Mouse (Mus musculus) liver, embryonic 11.5 days (tissue): ENCODE data around the gene Otulinl. TPM values are rescaled to one million over a fixed set of nuclear protein-coding genes. Genes with fewer than 3 reads are reported as not detected.

ENCODE experiments used
- ATAC-seq: fragments of 200-750 bp; cut with Nextera tagmentation; replicated peaks from 2 replicates; pipeline ENCODE4 v1.8.0; 2017; ENCODE audit warnings: moderate number of reproducible peaks, mild to moderate bottlenecking, moderate TSS enrichment, moderate library complexity; ENCODE audit not compliant: low FRiP score
- DNase-seq: peaks from one replicate; pipeline ENCODE4 v3.0.0-alpha.2; 2017; ENCODE audit warnings: low spot score
- H3K27ac ChIP-seq: fragments of 300-500 bp; sonication (generic); 2 replicates; pipeline ENCODE4 v1.5.1; 2014; ENCODE audit warnings: mild to moderate bottlenecking, low read depth, low read length, control low read depth
- H3K27me3 ChIP-seq: fragments of 300-500 bp; sonication (generic); replicated peaks from 2 replicates; pipeline ENCODE4 v1.6.1; 2014; ENCODE audit warnings: low read length, mixed read lengths; ENCODE audit not compliant: control insufficient read depth, insufficient read depth
- H3K36me3 ChIP-seq: fragments of 300-500 bp; sonication (generic); 2 replicates; pipeline ENCODE4 v1.6.1; 2014; ENCODE audit warnings: mild to moderate bottlenecking, low read length, moderate library complexity, mixed read lengths; ENCODE audit not compliant: control insufficient read depth, insufficient read depth
- H3K4me1 ChIP-seq: fragments of 300-500 bp; sonication (generic); replicated peaks from 2 replicates; pipeline ENCODE4 v1.6.1; 2014; ENCODE audit warnings: low read length, mixed read lengths; ENCODE audit not compliant: control insufficient read depth, insufficient read depth
- H3K4me2 ChIP-seq: fragments of 300-500 bp; sonication (generic); 2 replicates; pipeline ENCODE4 v1.6.1; 2014; ENCODE audit warnings: mild to moderate bottlenecking, control low read depth, moderate library complexity
- H3K4me3 ChIP-seq: fragments of 300-500 bp; sonication (generic); 2 replicates; pipeline ENCODE4 v1.5.1; 2014; ENCODE audit warnings: low read depth, low read length, control low read depth
- H3K9ac ChIP-seq: fragments of 300-500 bp; sonication (generic); 2 replicates; pipeline ENCODE4 v1.6.1; 2014; ENCODE audit warnings: low read depth, low read length, control low read depth
- H3K9me3 ChIP-seq: fragments of 300-500 bp; sonication (generic); 2 replicates; pipeline ENCODE4 v1.6.1; 2016; ENCODE audit warnings: low read length, inconsistent platforms, mixed read lengths; ENCODE audit not compliant: control insufficient read depth
- whole genome bisulfite sequencing: fragments of 180-500 bp; shearing (Covaris S2); extraction: QIAGEN DNeasy Blood & Tissue Kit; methylation state at CpG from one replicate; pipeline ENCODE4 v1.1.7; 2014; 5-methylcytosine and 5-hydroxymethylcytosine counted together
- polyA plus RNA-seq: library from polyadenylated mRNA; unstranded; fragments of >200 nt; fragmentation: Nextera tagmentation; extraction: Ambion mirVana; gene quantifications from 2 replicates; pipeline ENCODE4 v1.2.1, GENCODE M21; 2014

The Otulinl gene
- polyA plus RNA-seq, 1 experiment from 2014 or later: 14.7 TPM

DNA sequence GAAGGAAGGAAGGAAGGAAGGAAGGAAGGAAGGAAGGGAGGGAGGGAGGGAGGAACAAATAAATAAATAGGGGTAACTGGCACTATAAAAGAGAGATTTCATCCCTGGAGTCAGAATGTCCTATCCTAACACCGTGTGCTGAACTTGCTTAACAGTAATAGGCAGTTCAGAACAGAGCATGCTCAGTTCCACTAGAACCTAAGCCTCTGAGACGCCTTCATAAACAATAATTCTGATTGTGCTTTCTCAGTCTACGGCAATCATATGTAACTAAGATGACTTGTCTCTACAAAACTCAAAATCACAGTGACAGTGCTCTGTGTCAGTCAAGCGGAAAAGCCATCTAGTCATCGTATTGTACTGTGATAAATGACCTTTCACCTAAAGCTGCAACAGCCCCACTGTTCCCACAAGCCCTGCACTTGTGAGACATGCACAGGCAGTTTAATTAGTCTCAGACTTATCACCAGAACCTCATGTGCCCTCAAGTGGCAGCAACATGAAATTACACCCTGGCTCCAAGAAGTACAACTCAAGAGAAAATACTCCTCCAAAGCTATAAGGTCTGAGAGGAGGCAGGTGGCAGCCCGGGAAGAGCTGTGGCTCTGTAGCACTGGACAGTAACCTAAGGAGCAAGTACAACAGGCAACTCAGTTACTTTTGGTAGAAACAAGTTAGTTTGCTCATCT is 68.7 kb downstream of the Otulinl start:
- Histone ChIP-seq H3K27ac (no peak overlapping the region), H3K4me1 (no peaks in the 10 kb centered on the region), H3K4me3 (no peak overlapping the region), H3K27me3 (no peaks in the 10 kb centered on the region), H3K9me3 (no peaks in the 10 kb centered on the region), H3K4me2 (no peak overlapping the region), H3K36me3 (peaks cover 24% of the 10 kb centered on the region), H3K9ac (no peak overlapping the region)
- DNase-seq (no peak), ATAC-seq (peak; percentile 41)
- 60% methylated on average over 6 of the region's 6 CpGs for WGBS

DNA sequence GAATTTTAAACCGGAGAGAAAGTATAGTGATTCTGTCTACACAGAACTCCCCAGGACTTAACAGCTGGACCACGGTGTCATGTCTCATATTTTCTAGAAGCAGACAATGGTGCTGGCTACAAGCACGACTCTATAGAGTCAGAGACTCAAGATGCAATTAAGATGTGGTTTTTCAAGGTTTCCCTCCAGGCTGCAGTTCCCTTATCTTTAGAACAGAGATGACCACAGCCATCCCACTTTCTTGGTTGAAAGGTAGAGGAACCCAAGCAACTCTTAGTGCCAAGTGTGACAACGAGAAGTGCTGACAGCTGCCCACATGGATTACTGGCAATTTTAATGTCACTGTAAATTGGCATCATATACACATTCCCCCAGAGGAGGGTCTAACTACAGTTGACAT is 71.8 kb downstream of the Otulinl start:
- Histone ChIP-seq H3K4me1 (no peaks in the 10 kb centered on the region), H3K9ac (no peak overlapping the region), H3K4me2 (no peak overlapping the region), H3K27me3 (no peaks in the 10 kb centered on the region), H3K9me3 (no peaks in the 10 kb centered on the region), H3K4me3 (no peak overlapping the region), H3K36me3 (peaks cover 24% of the 10 kb centered on the region), H3K27ac (no peak overlapping the region)
- ATAC-seq (no peak), DNase-seq (no peak)
- WGBS: 61% methylated on average over 4 of the region's 4 CpGs

DNA sequence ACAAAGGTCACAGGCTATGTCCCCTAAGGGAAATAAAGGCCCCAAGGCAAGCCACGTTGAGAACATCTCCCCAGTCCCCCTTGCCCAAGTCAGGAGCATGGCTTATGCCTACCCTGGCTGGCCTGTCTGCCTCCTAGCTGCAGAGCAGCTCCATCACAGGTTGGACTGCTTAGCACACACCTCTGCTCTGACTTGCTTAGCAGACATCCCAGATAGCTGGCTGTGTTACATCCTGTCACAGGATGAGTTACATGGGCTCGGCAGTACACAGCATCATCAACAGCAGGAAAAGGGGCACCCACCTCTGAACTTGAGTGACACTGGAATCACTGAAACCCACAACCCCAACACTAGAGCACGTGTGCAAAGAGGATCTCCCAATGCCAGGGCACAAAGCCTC is 76.1 kb downstream of the Otulinl start:
- ATAC-seq (no peak), DNase-seq (no peak)
- no peaks in the 10 kb centered on the region for H3K4me1 ChIP-seq
- no peak overlapping the region for H3K4me2 ChIP-seq
- H3K27me3 ChIP-seq: no peaks in the 10 kb centered on the region
- no peak overlapping the region for H3K9ac ChIP-seq
- H3K4me3 ChIP-seq: no peak overlapping the region
- H3K9me3 ChIP-seq: no peaks in the 10 kb centered on the region
- WGBS: 70% methylated on average over 3 of the region's 3 CpGs
- H3K36me3 ChIP-seq: peaks cover 22% of the 10 kb centered on the region
- H3K27ac ChIP-seq: no peak overlapping the region

Other genes starting within 250 kb of the Otulinl start
- gene Ank, start 214.9 kb downstream of the Otulinl start, polyA plus RNA-seq: 13.1 and 14.6 TPM in 2 replicates
- 45.9 and 47.5 TPM in 2 replicates for gene Otulin, start 50.9 kb downstream of the Otulinl start, polyA plus RNA-seq